Mouse (Mus musculus) B cell, adult 67 days (primary cell): ENCODE data around the gene Raly. TPM values are rescaled to one million over a fixed set of nuclear protein-coding genes. Genes with fewer than 3 reads are reported as not detected.

Experiments used
- total RNA-seq, 2 experiments: library from RNA; stranded (reverse); gene quantifications; 4 replicates each; pipeline ENCODE4 v1.2.4; 2023

The Raly gene
- 100 to 1,000 TPM; 153 to 163 TPM for total RNA-seq

DNA sequence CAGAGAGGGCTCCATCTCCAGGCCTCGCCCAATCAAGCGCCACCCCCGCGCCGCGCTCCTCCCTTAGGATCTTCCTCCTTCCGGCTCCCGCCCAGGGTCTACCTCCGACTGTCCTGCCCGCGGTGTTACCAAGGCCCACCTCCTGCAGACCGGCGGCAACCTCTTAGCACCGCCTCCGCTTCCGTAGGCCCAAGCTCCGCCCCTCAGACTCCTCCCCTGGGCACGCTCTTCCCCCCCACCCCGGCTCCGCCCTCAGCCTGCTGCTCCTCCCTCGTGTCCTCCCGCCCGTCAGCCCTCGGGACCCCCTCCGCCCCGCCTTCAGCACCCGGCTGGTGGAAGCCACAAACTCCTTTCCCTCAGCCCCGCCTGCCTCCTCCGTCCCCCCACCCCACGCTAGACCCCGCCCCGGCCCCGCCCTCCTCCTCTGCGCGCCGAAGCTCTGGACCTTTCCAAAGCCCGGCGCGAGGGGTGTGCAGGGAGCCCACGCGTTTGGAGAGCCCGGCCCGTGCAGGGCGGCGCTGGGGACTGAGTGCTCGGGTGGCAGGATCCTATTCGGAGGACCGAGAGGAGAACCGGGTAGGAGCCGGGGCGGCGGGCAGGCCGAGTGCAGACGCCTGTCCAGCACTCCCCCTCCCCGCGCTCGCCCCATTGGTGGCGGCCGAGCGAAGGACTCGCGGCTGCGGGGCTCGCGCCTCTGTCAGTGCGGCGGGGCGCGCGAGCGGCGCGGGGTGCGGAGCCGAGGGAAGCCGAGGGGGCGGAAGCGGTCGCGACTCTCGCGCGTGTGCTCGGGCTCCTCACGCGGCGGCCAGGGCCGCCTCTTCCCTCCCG, at the start of gene Raly, which contains the start of gene a:
Raly (plus strand) TSS at position 441 of the 828 bp plus-strand sequence.
a (plus strand) TSS at position 747 of the 828 bp plus-strand sequence.

DNA sequence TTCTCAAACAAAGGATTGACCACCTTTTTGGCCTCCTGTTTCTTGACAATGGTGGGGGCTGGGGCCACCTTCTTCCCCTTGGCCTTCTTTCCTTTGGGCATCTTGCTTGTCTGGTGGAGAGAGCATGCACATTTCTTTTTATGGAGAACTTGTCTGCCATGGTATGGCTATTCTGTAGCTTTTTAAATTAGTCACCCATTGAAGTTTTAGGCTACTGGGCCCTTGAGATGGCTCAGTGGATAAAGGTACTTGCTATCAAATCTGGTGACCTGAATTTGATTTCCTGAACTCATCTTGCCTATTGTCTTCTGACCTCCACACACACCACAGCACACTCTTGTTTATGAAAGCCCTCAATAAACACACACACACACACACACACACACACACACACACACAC, 21.0 kb upstream of the Raly start, which contains the start of gene Gm14214:
Gm14214 (minus strand) TSS at position 101 of the 400 bp plus-strand sequence.

GRCm38 (mm10) chr2:154892201-154893044, 101.5 kb downstream of the Raly start, which contains the start of gene Eif2s2:
Eif2s2 (minus strand) TSS chr2:154892935.

Other genes starting within 250 kb of the Raly start
- 1 to 10 TPM; 1.5 to 1.7 TPM for gene 1700003F12Rik, start 244.0 kb upstream of the Raly start, total RNA-seq
- gene Actl10, start 239.3 kb upstream of the Raly start, total RNA-seq = 1 to 10 TPM in 1 of 2 experiments, under 1 TPM in 1; 0.84 to 1.6 TPM
- 1 to 10 TPM in 1 of 2 experiments, not detected in 1; 1.5 TPM for gene Necab3, start 232.2 kb upstream of the Raly start, total RNA-seq
- 1 to 10 TPM; 4.4 to 5.0 TPM for gene E2f1, start 221.2 kb upstream of the Raly start, total RNA-seq
- 10 to 100 TPM; 10.2 to 13.7 TPM for gene Pxmp4, start 187.4 kb upstream of the Raly start, total RNA-seq
- gene Zfp341, start 177.8 kb upstream of the Raly start, total RNA-seq = 1 to 10 TPM; 8.4 to 9.8 TPM
- not detected for gene 4930519P11Rik, start 177.7 kb upstream of the Raly start, total RNA-seq
- 100 to 1,000 TPM; 111 to 121 TPM for gene Chmp4b, start 139.4 kb upstream of the Raly start, total RNA-seq
- gene Gm14214, start 21.1 kb upstream of the Raly start, total RNA-seq = not detected
- not detected for gene a, start 306 bp downstream of the Raly start, total RNA-seq
- gene Eif2s2, start 101.8 kb downstream of the Raly start, total RNA-seq = 10 to 100 TPM; 84.5 to 86.1 TPM
- under 1 TPM in 1 of 2 experiments, not detected in 1; 0.20 TPM for gene Gm14226, start 227.2 kb downstream of the Raly start, total RNA-seq